Mouse (Mus musculus) liver, postnatal 0 days (tissue): ENCODE results near the gene Clgn. TPM values are rescaled to one million over a fixed set of nuclear protein-coding genes. Genes with fewer than 3 reads are reported as not detected.

Experiments used
- ATAC-seq: fragments of 200-750 bp; cut with Nextera tagmentation; 2 replicates; pipeline ENCODE4 v1.8.0; 2017; ENCODE audit warnings: mild to moderate bottlenecking, moderate library complexity
- DNase-seq: peaks from one replicate; pipeline ENCODE4 v3.0.0-alpha.2; 2016
- H3K27ac ChIP-seq: fragments of 300-500 bp; sonication (generic); 2 replicates; pipeline ENCODE4 v1.5.1; 2014; ENCODE audit warnings: antibody characterized with exemption, moderate library complexity, mild to moderate bottlenecking, low read depth
- H3K27me3 ChIP-seq: fragments of 300-500 bp; sonication (generic); 2 replicates; pipeline ENCODE4 v1.6.1; 2014; ENCODE audit warnings: low read length, control low read depth, mixed read lengths; ENCODE audit not compliant: insufficient read depth
- H3K36me3 ChIP-seq: fragments of 300-500 bp; sonication (generic); replicated peaks from 2 replicates; pipeline ENCODE4 v1.6.1; 2014; ENCODE audit warnings: mild to moderate bottlenecking, control low read depth, low read length, moderate library complexity, mixed read lengths; ENCODE audit not compliant: insufficient read depth
- H3K4me1 ChIP-seq: fragments of 300-500 bp; sonication (generic); 2 replicates; pipeline ENCODE4 v1.6.1; 2014; ENCODE audit warnings: antibody characterized with exemption, mild to moderate bottlenecking, control low read depth; ENCODE audit not compliant: insufficient read depth
- H3K4me2 ChIP-seq: fragments of 300-500 bp; sonication (generic); 2 replicates; pipeline ENCODE4 v1.6.1; 2014; ENCODE audit warnings: low read depth, mild to moderate bottlenecking, low read length, moderate library complexity, mixed read lengths
- H3K4me3 ChIP-seq: fragments of 300-500 bp; sonication (generic); 2 replicates; pipeline ENCODE4 v1.5.1; 2014; ENCODE audit warnings: low read depth, low read length
- H3K9ac ChIP-seq: fragments of 300-500 bp; sonication (generic); replicated peaks from 2 replicates; pipeline ENCODE4 v1.6.1; 2014; ENCODE audit warnings: mild to moderate bottlenecking, moderate library complexity
- H3K9me3 ChIP-seq: fragments of 300-500 bp; sonication (generic); 2 replicates; pipeline ENCODE4 v1.6.1; 2016; ENCODE audit warnings: mild to moderate bottlenecking, control low read depth, low read length, mixed read lengths
- CTCF ChIP-seq: sonication (generic); IDR thresholded peaks from 2 replicates; pipeline ENCODE4 v1.5.1; 2016; ENCODE audit warnings: antibody characterized with exemption, low read depth
- EP300 ChIP-seq: IDR thresholded peaks from 2 replicates; pipeline ENCODE4 v1.6.1; 2016; ENCODE audit warnings: antibody characterized with exemption, low read depth, mild to moderate bottlenecking
- WGBS: fragments of 180-500 bp; shearing (Covaris S2); extraction: QIAGEN DNeasy Blood & Tissue Kit; methylation state at CpG from one replicate; pipeline ENCODE4 v1.1.7; 2014; ENCODE audit not compliant: insufficient replicate concordance; 5-methylcytosine and 5-hydroxymethylcytosine counted together
- polyA plus RNA-seq: library from polyadenylated mRNA; unstranded; fragments of >200 nt; fragmentation: Nextera tagmentation; extraction: Ambion mirVana; gene quantifications from 2 replicates; pipeline ENCODE4 v1.2.1, GENCODE M21; 2015

The Clgn gene
- polyA plus RNA-seq, 1 experiment from 2014 or later, result 0.12 TPM

- Histone ChIP-seq H3K4me1 (peaks cover 2% of the 10 kb centered on the region; the same call in 1 of the 2 replicates), H3K36me3 (no peaks in the 10 kb centered on the region), H3K9me3 (no peaks in the 10 kb centered on the region), H3K4me3 (no peak overlapping the region), H3K27me3 (no peaks in the 10 kb centered on the region), H3K4me2 (no peak overlapping the region), H3K9ac (no peak overlapping the region), H3K27ac (no peak overlapping the region)
- no peak for DNase-seq
- no peak for ATAC-seq
- WGBS, result 42% methylated on average over 6 of the region's 6 CpGs
- TF ChIP-seq CTCF, result no peak
- no peak for TF ChIP-seq EP300
Observed at GRCm38 (mm10) chr8:83417970-83418369, 28.3 kb downstream of the Clgn start.

- Histone ChIP-seq H3K9ac (no peak overlapping the region), H3K27me3 (no peaks in the 10 kb centered on the region), H3K4me1 (peaks cover 2% of the 10 kb centered on the region; the same call in 1 of the 2 replicates), H3K4me2 (no peak overlapping the region), H3K4me3 (no peak overlapping the region), H3K36me3 (no peaks in the 10 kb centered on the region), H3K9me3 (no peaks in the 10 kb centered on the region), H3K27ac (no peak overlapping the region)
- ATAC-seq, result no peak
- no peak for TF ChIP-seq EP300
- no peak for TF ChIP-seq CTCF
- no peak for DNase-seq
- WGBS, result 87% methylated on average over 11 of the region's 11 CpGs
Observed at GRCm38 (mm10) chr8:83418805-83419516, 29.3 kb downstream of the Clgn start.

DNA sequence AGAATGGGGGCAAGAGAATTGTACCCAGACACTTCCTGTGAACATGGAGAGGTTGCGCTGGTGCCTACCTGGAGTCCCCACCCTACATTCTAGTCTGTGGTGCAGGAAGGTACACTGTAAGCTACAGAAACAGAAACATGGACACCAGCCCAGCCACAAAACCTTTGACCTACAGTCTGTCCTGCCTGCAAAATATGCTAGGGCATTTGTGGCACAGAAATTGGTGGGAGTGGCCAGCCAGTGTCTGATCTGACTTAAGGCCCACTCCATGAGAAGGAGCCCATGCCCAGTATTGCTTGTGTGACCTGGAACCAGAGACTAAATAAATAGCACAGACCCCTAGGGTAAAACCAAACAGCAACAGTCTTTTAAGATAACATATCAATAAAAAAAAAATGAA is 31.7 kb downstream of the Clgn start:
- no peaks in the 10 kb centered on the region for H3K27me3 ChIP-seq
- no peak overlapping the region for H3K4me2 ChIP-seq
- TF ChIP-seq CTCF (no peak), EP300 (no peak)
- ATAC-seq (no peak), DNase-seq (no peak)
- H3K9me3 ChIP-seq, result no peaks in the 10 kb centered on the region
- H3K27ac ChIP-seq, result no peak overlapping the region
- H3K36me3 ChIP-seq, result no peaks in the 10 kb centered on the region
- 100% methylated on average over 1 of the region's 1 CpGs for WGBS
- H3K4me1 ChIP-seq, result peaks cover 3% of the 10 kb centered on the region; the same call in 1 of the 2 replicates
- H3K4me3 ChIP-seq, result no peak overlapping the region
- H3K9ac ChIP-seq, result no peak overlapping the region

DNA sequence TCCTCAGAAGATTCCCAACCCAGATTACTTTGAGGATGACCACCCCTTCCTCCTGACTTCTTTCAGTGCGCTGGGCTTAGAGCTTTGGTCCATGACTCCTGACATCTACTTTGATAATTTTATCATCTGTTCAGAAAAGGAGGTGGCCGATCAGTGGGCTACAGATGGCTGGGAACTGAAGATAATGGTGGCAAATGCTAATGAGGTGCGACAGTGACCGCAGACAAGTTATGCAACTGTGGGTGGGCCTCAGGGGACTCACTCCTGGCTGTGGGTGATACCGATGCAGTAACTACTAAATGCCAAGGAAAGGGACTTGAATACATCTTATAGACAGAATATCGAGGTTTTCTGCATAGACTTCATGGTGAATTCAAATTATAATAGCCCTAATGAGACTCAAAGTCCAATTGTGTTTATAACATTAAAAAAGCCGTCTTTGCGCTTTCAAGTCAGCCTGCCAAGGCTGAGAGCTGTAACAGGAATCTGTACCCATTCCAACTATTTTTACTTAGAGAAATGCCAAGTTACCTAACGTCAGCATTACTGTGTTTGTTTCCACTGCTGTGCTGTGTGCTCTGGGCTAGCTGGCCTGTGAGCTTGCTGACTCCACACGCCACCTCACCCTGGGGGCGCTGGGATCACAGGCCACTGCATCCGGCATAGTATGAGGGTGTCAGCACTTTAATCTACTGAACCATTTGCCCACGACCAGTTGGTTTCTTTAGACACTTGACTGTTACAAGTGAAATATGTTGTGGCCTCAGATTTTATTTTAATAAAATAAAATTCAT is 33.6 kb downstream of the Clgn start:
- Histone ChIP-seq H3K27ac (peak overlapping the region; percentile 78), H3K4me1 (peaks cover 8% of the 10 kb centered on the region), H3K4me2 (peak overlapping the region; percentile 41), H3K4me3 (no peak overlapping the region), H3K9me3 (no peaks in the 10 kb centered on the region), H3K9ac (peak overlapping the region; percentile 31; the same call in 1 of the 2 replicates), H3K36me3 (no peaks in the 10 kb centered on the region), H3K27me3 (no peaks in the 10 kb centered on the region)
- peak; percentile 98 for TF ChIP-seq EP300
- no peak for TF ChIP-seq CTCF
- 51% methylated on average over 13 of the region's 13 CpGs for WGBS
- ATAC-seq (peak; percentile 97), DNase-seq (peak; percentile 56)

DNA sequence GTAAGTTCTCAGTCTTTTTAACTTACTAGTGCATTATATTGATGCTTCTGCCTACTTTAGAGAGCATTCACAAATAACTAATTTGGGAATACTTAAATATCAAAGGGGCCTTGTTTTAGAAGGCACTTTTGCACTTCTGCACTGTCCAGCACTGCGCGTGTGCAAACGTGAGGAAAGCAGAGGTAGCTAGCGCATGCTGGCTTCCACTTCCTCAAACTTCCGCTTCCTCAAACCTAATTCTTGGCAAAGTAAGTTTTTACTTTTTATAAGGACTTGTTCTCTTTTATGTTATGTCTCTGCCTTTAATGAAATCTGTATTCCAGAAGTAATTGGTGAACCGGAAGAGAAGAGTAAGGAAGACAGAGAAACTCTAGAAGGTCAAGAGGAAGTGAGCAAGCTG is 35.5 kb downstream of the Clgn start:
- DNase-seq, result no peak
- Histone ChIP-seq H3K9me3 (no peaks in the 10 kb centered on the region), H3K27ac (no peak overlapping the region), H3K27me3 (no peaks in the 10 kb centered on the region), H3K4me1 (peaks cover 10% of the 10 kb centered on the region), H3K36me3 (no peaks in the 10 kb centered on the region), H3K4me3 (no peak overlapping the region), H3K4me2 (no peak overlapping the region), H3K9ac (no peak overlapping the region)
- no peak for ATAC-seq
- no peak for TF ChIP-seq EP300
- no peak for TF ChIP-seq CTCF
- 77% methylated on average over 6 of the region's 6 CpGs for WGBS

DNA sequence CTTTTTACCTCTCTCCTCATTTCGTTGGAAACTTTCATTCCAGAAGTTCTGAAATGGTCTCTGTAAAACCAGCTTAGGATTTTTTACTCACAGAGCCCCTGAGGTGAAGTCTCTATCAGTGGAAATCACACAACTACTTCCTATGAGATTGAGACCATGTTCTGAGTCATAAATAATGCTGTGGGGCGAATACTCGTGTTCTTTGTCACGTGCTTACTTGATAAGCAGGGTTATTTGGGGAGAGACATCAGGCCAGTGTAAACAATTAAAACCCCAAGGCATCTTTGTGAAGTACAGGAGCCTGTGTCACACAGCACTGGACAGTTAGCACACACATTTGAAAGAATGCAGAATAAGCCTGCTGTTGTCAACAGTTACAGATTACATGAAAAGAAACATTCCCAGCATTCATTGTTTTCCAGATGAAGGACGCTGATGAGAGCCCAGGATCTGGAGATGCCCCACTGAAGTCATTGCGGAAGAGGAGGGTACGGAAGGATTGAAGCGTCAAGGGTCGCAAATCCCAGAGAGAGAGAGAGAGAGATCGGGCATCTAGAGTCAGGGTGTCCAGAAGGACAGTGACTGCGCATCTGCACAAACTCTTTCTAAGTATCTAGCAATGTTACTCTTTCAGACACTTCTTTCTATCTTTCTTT is 36.6 kb downstream of the Clgn start:
- no peak overlapping the region for H3K4me3 ChIP-seq
- H3K9me3 ChIP-seq, result no peaks in the 10 kb centered on the region
- H3K27me3 ChIP-seq, result no peaks in the 10 kb centered on the region
- no peak overlapping the region for H3K9ac ChIP-seq
- 68% methylated on average over 11 of the region's 11 CpGs for WGBS
- ATAC-seq, result no peak
- H3K27ac ChIP-seq, result no peak overlapping the region
- peaks cover 10% of the 10 kb centered on the region for H3K4me1 ChIP-seq
- no peaks in the 10 kb centered on the region for H3K36me3 ChIP-seq
- H3K4me2 ChIP-seq, result no peak overlapping the region
- DNase-seq, result no peak
- no peak for TF ChIP-seq EP300
- no peak for TF ChIP-seq CTCF
